Mouse (Mus musculus): ENCODE measurements around the gene Pycr2.
"Not testable (repeated sequence)": the region's sequence is repeated elsewhere in the genome, so short reads cannot be mapped to it uniquely, and the experiment has no call there.

Pycr2 gene

GRCm38 (mm10) chr1:180905307-180905706 lies 1.2 kb downstream of the Pycr2 start:
- no peak for DNase-seq (ENCODE audit: low spot score in 2 of 2)

GRCm38 (mm10) chr1:180905876-180906275 lies 1.8 kb downstream of the Pycr2 start:
- no peak for DNase-seq (ENCODE audit: low spot score in 2 of 2)

GRCm38 (mm10) chr1:180906461-180907147 lies 2.5 kb downstream of the Pycr2 start:
- no peak for DNase-seq (ENCODE audit: low spot score in 2 of 2)

- DNase-seq (ENCODE audit: low spot score in 2 of 2) = no peak
These were observed 7.0 kb downstream of the Pycr2 start for GRCm38 (mm10) chr1:180911138-180911537.

GRCm38 (mm10) chr1:180911653-180912287 lies 7.7 kb downstream of the Pycr2 start:
- no peak for DNase-seq (ENCODE audit: low spot score in 2 of 2)

GRCm38 (mm10) chr1:180912792-180913191 lies 8.7 kb downstream of the Pycr2 start:
- no peak for DNase-seq (ENCODE audit: low spot score in 2 of 2)

GRCm38 (mm10) chr1:180913797-180914196 lies 9.7 kb downstream of the Pycr2 start:
- no peak for DNase-seq (ENCODE audit: low spot score in 2 of 2)

- no peak for DNase-seq (ENCODE audit: low spot score in 2 of 2)
These were observed 12.3 kb downstream of the Pycr2 start for GRCm38 (mm10) chr1:180916425-180916824.

GRCm38 (mm10) chr1:180917053-180917452 lies 13.0 kb downstream of the Pycr2 start:
- no peak for DNase-seq (ENCODE audit: low spot score in 2 of 2)

GRCm38 (mm10) chr1:180919686-180920085 lies 15.6 kb downstream of the Pycr2 start:
- DNase-seq (ENCODE audit: low spot score in 2 of 2) = no peak

- DNase-seq (ENCODE audit: low spot score in 2 of 2) = no peak
These were observed 18.4 kb downstream of the Pycr2 start for GRCm38 (mm10) chr1:180922273-180923048.

GRCm38 (mm10) chr1:180924737-180925136 lies 20.6 kb downstream of the Pycr2 start:
- no peak for DNase-seq (ENCODE audit: low spot score in 2 of 2)

- no peak for DNase-seq (ENCODE audit: low spot score in 2 of 2)
These were observed 22.2 kb downstream of the Pycr2 start for GRCm38 (mm10) chr1:180926286-180926685.

GRCm38 (mm10) chr1:180929599-180929998 lies 25.5 kb downstream of the Pycr2 start:
- no peak for DNase-seq (ENCODE audit: low spot score in 2 of 2)

- DNase-seq (ENCODE audit: low spot score in 2 of 2) = no peak
These were observed 27.0 kb downstream of the Pycr2 start for GRCm38 (mm10) chr1:180931106-180931505.

GRCm38 (mm10) chr1:180933659-180934058 lies 29.6 kb downstream of the Pycr2 start:
- no peak for DNase-seq (ENCODE audit: low spot score in 2 of 2)

- DNase-seq (ENCODE audit: low spot score in 2 of 2) = no peak
These were observed 30.6 kb downstream of the Pycr2 start, which contains the start of gene Lefty1 for GRCm38 (mm10) chr1:180934467-180935419. Gene Lefty1, plus strand, starts transcription at chr1:180935022.

GRCm38 (mm10) chr1:180936610-180937398 lies 32.7 kb downstream of the Pycr2 start:
- not testable (repeated sequence) for DNase-seq (ENCODE audit: low spot score in 2 of 2)

- DNase-seq (ENCODE audit: low spot score in 2 of 2) = not testable (repeated sequence)
These were observed 33.5 kb downstream of the Pycr2 start for GRCm38 (mm10) chr1:180937631-180938030.

- not testable (repeated sequence) for DNase-seq (ENCODE audit: low spot score in 2 of 2)
These were observed 34.7 kb downstream of the Pycr2 start for GRCm38 (mm10) chr1:180938781-180939180.
